Mouse (Mus musculus) heart, adult 2 months (tissue): ENCODE data around the gene Acvr1. TPM values are rescaled to one million over a fixed set of nuclear protein-coding genes. Genes with fewer than 3 reads are reported as not detected.

Source experiments
- DNase-seq, 2 experiments: peaks; one replicate each; pipeline ENCODE4 v3.0.0; 2021
- H3K27ac ChIP-seq: fragments of 200-600 bp; 2 replicates; pipeline ENCODE4 v1.8.1; 2022
- H3K27me3 ChIP-seq: fragments of 200-500 bp; 2 replicates; pipeline ENCODE4 v1.6.1; 2012; ENCODE audit warnings: mild to moderate bottlenecking, low read length, inconsistent platforms, mixed read lengths; ENCODE audit not compliant: control insufficient read depth, insufficient read depth
- H3K36me3 ChIP-seq: fragments of 200-500 bp; 2 replicates; pipeline ENCODE4 v1.6.1; 2012; ENCODE audit warnings: low read length, inconsistent platforms; ENCODE audit not compliant: control insufficient read depth, insufficient read depth
- H3K4me1 ChIP-seq: fragments of 200-500 bp; 2 replicates; pipeline ENCODE4 v1.6.1; 2011; ENCODE audit warnings: low read length; ENCODE audit not compliant: control insufficient read depth, insufficient read depth
- H3K4me3 ChIP-seq: fragments of 200-600 bp; 2 replicates; pipeline ENCODE4 v1.8.1; 2022
- H3K79me2 ChIP-seq: fragments of 200-500 bp; replicated peaks from 2 replicates; pipeline ENCODE4 v1.6.1; 2012; ENCODE audit warnings: mild to moderate bottlenecking, inconsistent platforms, low read length, moderate library complexity, mixed read lengths; ENCODE audit not compliant: control insufficient read depth, insufficient read depth
- H3K9ac ChIP-seq: fragments of 200-500 bp; 2 replicates; pipeline ENCODE4 v1.6.1; 2012; ENCODE audit warnings: low read depth, mild to moderate bottlenecking, control low read depth, inconsistent platforms, low read length, mixed read lengths
- CTCF ChIP-seq: fragments of 200-600 bp; IDR thresholded peaks from 2 replicates; pipeline ENCODE4 v1.8.1; 2022; ENCODE audit warnings: antibody characterized with exemption, mild to moderate bottlenecking, moderate library complexity
- EP300 ChIP-seq: fragments of 200-500 bp; IDR thresholded peaks from 2 replicates; pipeline ENCODE4 v1.6.1; 2011; ENCODE audit warnings: low read depth, low read length, control low read depth; ENCODE audit not compliant: insufficient read depth
- POLR2A ChIP-seq: fragments of 200-500 bp; IDR thresholded peaks from 2 replicates; pipeline ENCODE4 v1.6.1; 2011; ENCODE audit warnings: mild to moderate bottlenecking, low read depth, low read length, control low read depth; ENCODE audit not compliant: insufficient read depth
- WGBS: fragments of 180-500 bp; shearing (Covaris S2); methylation state at CpG from one replicate; pipeline ENCODE4 v1.1.7; 2018; 5-methylcytosine and 5-hydroxymethylcytosine counted together
- intact Hi-C: fragments of 180-260 bp; cut with DNase I; formaldehyde crosslinking; loops from one replicate; pipeline ENCODE4 v1.15.1; 2025
- polyA plus RNA-seq: library from polyadenylated mRNA; depleted of rRNA; stranded (reverse); fragments of >200 nt; gene quantifications from 2 replicates; pipeline ENCODE4 v1.2.3, GENCODE M21; 2012
- total RNA-seq, 2 experiments: library from RNA; stranded (reverse); gene quantifications; 2 replicates each; pipeline ENCODE4 v1.2.3; 2021

The Acvr1 gene
- total and polyA plus RNA-seq, 3 experiments: 7.4 to 15.7 (median 14.6) TPM

- DNase-seq: no peak
- peaks cover 26% of the 10 kb centered on the region for H3K4me1 ChIP-seq
- 94% methylated on average over 6 of the region's 6 CpGs for WGBS
Observed at GRCm38 (mm10) chr2:58538196-58538595, 28.8 kb downstream of the Acvr1 start.

GRCm38 (mm10) chr2:58536796-58537195, 30.2 kb downstream of the Acvr1 start:
- Histone ChIP-seq H3K9ac (no peak overlapping the region), H3K4me1 (peaks cover 27% of the 10 kb centered on the region), H3K27ac (no peak overlapping the region), H3K36me3 (peaks cover 3% of the 10 kb centered on the region; the same call in 1 of the 2 replicates), H3K4me3 (no peak overlapping the region), H3K79me2 (peaks cover 6% of the 10 kb centered on the region; the same call in 1 of the 2 replicates), H3K27me3 (no peaks in the 10 kb centered on the region)
- no peak for TF ChIP-seq POLR2A
- TF ChIP-seq EP300: no peak
- no peak for TF ChIP-seq CTCF
- intact Hi-C loops: no loop called here
- 87% methylated on average over 3 of the region's 3 CpGs for WGBS
- DNase-seq: no peak

More at GRCm38 (mm10) chr2:58538196-58538595, 28.8 kb downstream of the Acvr1 start:
- H3K4me3 ChIP-seq: no peak overlapping the region
- no peaks in the 10 kb centered on the region for H3K27me3 ChIP-seq
- peaks cover 6% of the 10 kb centered on the region; the same call in 1 of the 2 replicates for H3K79me2 ChIP-seq
- no peak overlapping the region for H3K9ac ChIP-seq
- H3K36me3 ChIP-seq: peaks cover 3% of the 10 kb centered on the region; the same call in 1 of the 2 replicates
- TF ChIP-seq POLR2A (no peak), CTCF (no peak), EP300 (no peak)
- intact Hi-C loops: no loop called here
- no peak overlapping the region for H3K27ac ChIP-seq

- H3K4me3 ChIP-seq: no peak overlapping the region
- H3K27me3 ChIP-seq: no peaks in the 10 kb centered on the region
- peaks cover 3% of the 10 kb centered on the region; the same call in 1 of the 2 replicates for H3K79me2 ChIP-seq
- peaks cover 9% of the 10 kb centered on the region for H3K36me3 ChIP-seq
- TF ChIP-seq POLR2A (no peak), CTCF (no peak), EP300 (no peak)
- peak overlapping the region; percentile 41; the same call in 1 of the 2 replicates for H3K9ac ChIP-seq
- peaks cover 36% of the 10 kb centered on the region for H3K4me1 ChIP-seq
- DNase-seq: peak in 1 of 2 experiments; percentile 30
- H3K27ac ChIP-seq: peak overlapping the region; percentile 28; the same call in 1 of the 2 replicates
- intact Hi-C loops: no loop called here
- 54% methylated on average over 8 of the region's 8 CpGs for WGBS
Observed at GRCm38 (mm10) chr2:58535233-58535632, 31.7 kb downstream of the Acvr1 start.

DNA sequence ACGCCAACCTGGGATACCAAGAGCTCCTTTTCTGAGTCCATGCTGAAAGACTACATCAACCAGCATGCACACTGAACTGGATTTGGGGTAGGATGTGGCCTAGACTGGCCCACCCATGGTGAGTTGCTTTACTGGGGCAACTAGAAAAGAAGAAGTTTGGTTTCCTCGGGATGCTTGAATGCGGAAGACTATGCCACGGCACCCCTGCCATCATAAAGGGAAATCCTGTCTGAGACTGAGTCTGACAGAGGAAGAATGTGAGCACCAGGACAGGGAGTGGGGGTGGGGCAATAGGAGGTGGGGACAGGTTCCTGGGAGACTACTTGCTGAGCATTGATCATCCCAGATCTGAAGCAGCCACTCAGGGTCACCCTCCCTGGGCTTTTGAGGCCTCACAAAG, 32.6 kb downstream of the Acvr1 start:
- Histone ChIP-seq H3K4me1 (peaks cover 42% of the 10 kb centered on the region), H3K36me3 (peaks cover 10% of the 10 kb centered on the region), H3K27ac (no peak overlapping the region; the same call in 1 of the 2 replicates), H3K79me2 (peaks cover 2% of the 10 kb centered on the region; the same call in 1 of the 2 replicates), H3K27me3 (no peaks in the 10 kb centered on the region), H3K4me3 (no peak overlapping the region), H3K9ac (no peak overlapping the region)
- intact Hi-C loops: no loop called here
- DNase-seq: no peak
- 61% methylated on average over 4 of the region's 4 CpGs for WGBS
- TF ChIP-seq EP300: no peak
- no peak for TF ChIP-seq POLR2A
- no peak for TF ChIP-seq CTCF

GRCm38 (mm10) chr2:58533521-58534001, 33.4 kb downstream of the Acvr1 start:
- H3K27ac ChIP-seq: peak overlapping the region; percentile 68
- 32% methylated on average over 7 of the region's 7 CpGs for WGBS
- peaks cover 2% of the 10 kb centered on the region; the same call in 1 of the 2 replicates for H3K79me2 ChIP-seq
- H3K4me1 ChIP-seq: peaks cover 44% of the 10 kb centered on the region
- no peak overlapping the region for H3K4me3 ChIP-seq
- intact Hi-C loops: loop anchor here (2.0 kb wide), 1 partner anchor 33 kb away; the partner anchor contains the start of genes Acvr1 and Upp2
- H3K9ac ChIP-seq: no peak overlapping the region
- H3K27me3 ChIP-seq: no peaks in the 10 kb centered on the region
- no peak for TF ChIP-seq POLR2A
- no peak for TF ChIP-seq EP300
- no peak for TF ChIP-seq CTCF
- peak in 1 of 2 experiments; percentile 34 for DNase-seq
- H3K36me3 ChIP-seq: peaks cover 10% of the 10 kb centered on the region

DNA sequence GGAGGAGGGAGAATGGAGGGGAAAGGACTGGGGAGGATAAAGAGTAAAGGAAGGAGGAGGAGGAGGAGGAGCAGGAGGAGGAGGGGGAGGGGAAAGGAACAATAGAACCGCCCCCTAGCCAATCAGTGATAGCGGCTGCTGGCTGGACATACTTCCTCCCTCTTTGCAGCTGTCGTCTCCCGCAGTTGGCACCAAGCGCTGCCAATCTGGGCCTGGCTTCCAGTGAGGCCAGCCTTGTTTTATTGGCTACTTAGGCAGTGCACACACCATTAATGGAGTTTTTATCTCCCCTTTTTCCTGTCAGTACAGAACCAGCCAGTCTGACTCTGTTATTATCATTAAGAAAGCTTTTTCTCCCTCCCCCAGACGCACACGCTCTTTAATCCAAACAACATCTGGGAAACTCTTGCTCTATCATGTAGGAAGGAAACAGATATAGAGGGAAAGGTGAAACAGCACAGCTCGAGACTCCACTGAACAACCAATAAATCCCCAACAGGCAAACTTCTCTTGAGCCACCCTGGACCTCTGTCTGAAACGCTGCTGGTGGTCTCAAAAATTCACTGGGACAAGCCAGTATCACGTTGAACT, 34.6 kb downstream of the Acvr1 start:
- H3K79me2 ChIP-seq: peaks cover 2% of the 10 kb centered on the region; the same call in 1 of the 2 replicates
- H3K4me3 ChIP-seq: 0 out of 2 replicates have a peak overlapping the region, but pooled peaks have one; percentile 1
- TF ChIP-seq CTCF (no peak), POLR2A (0 out of 2 replicates have a peak, but pooled peaks have one; percentile 37), EP300 (peak; percentile 76)
- peaks cover 15% of the 10 kb centered on the region for H3K36me3 ChIP-seq
- 14% methylated on average over 10 of the region's 10 CpGs for WGBS
- peaks cover 48% of the 10 kb centered on the region for H3K4me1 ChIP-seq
- peak; percentile 81 to 88 for DNase-seq
- no peaks in the 10 kb centered on the region for H3K27me3 ChIP-seq
- no peak overlapping the region for H3K9ac ChIP-seq
- peak overlapping the region; percentile 68 for H3K27ac ChIP-seq
- intact Hi-C loops: loop anchor here (2.0 kb wide), 1 partner anchor 34 kb away; the partner anchor contains the start of genes Acvr1 and Upp2
